Mouse (Mus musculus) lung, adult 2 months (tissue): Measurements from ENCODE around the gene Zfp428.

Experiments
- CTCF ChIP-seq: fragments of 200-500 bp; IDR thresholded peaks from 2 replicates; pipeline ENCODE4 v1.5.1; 2011; ENCODE audit warnings: mild to moderate bottlenecking, low read length, control low read depth; ENCODE audit not compliant: insufficient read depth
- POLR2A ChIP-seq: fragments of 200-500 bp; IDR thresholded peaks from 2 replicates; pipeline ENCODE4 v1.6.1; 2011; ENCODE audit warnings: low read depth, mild to moderate bottlenecking, control low read depth, low read length, borderline replicate concordance; ENCODE audit errors: extremely low read depth

DNA sequence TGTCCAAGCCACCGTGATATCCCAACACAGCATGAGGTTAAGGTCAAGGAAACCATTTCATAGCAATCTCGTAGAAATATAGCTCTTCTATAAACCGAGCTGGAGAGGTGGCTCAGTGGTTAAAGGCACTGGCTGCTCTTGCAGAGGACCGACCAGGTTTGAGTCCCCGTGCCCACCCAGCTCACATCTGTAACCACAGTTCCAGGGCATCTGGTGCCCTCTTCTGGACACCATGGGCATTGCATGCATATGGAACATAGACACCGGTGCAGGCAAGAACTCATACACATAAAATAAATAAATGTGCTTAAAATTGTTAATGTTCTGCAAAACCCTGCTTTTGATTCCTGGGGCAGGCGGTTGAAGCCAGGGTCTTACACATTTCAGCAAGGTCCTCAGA is 33.9 kb upstream of the Zfp428 start:
- TF ChIP-seq CTCF = peak; percentile 66
- no peak for TF ChIP-seq POLR2A
